Mouse (Mus musculus): ENCODE results near the gene Emc6. TPM values are rescaled to one million over a fixed set of nuclear protein-coding genes. Genes with fewer than 3 reads are reported as not detected.

The Emc6 gene
- polyA plus RNA-seq, 1 experiment from 2014 or later, result 166 TPM

- DNase-seq (ENCODE audit: low spot score), result no peak
Observed at GRCm38 (mm10) chr11:73126495-73126894, 50.3 kb downstream of the Emc6 start.

Other genes starting within 250 kb of the Emc6 start
- 102 and 111 TPM in 2 replicates for gene Atp2a3, start 215.9 kb downstream of the Emc6 start, polyA plus RNA-seq (2015; fragmentation: Nextera tagmentation; extraction: Ambion mirVana)
- gene P2rx1, start 177.9 kb downstream of the Emc6 start, polyA plus RNA-seq (2015; fragmentation: Nextera tagmentation; extraction: Ambion mirVana), result 61.5 and 71.4 TPM in 2 replicates
- gene Camkk1, start 158.0 kb downstream of the Emc6 start, polyA plus RNA-seq (2015; fragmentation: Nextera tagmentation; extraction: Ambion mirVana), result 18.8 and 19.6 TPM in 2 replicates
- 9.0 and 13.3 TPM in 2 replicates for gene Ncbp3, start 129.3 kb downstream of the Emc6 start, polyA plus RNA-seq (2015; fragmentation: Nextera tagmentation; extraction: Ambion mirVana)
- 8.0 and 10.5 TPM in 2 replicates for gene Itgae, start 86.5 kb downstream of the Emc6 start, polyA plus RNA-seq (2015; fragmentation: Nextera tagmentation; extraction: Ambion mirVana)
- gene Haspin, start 38.7 kb downstream of the Emc6 start, polyA plus RNA-seq (2015; fragmentation: Nextera tagmentation; extraction: Ambion mirVana), result 19.7 and 22.0 TPM in 2 replicates
- gene P2rx5, start 16.6 kb downstream of the Emc6 start, polyA plus RNA-seq (2015; fragmentation: Nextera tagmentation; extraction: Ambion mirVana), result 0.33 and 0.51 TPM in 2 replicates
- gene Tax1bp3, start within 50 bp of the Emc6 start, polyA plus RNA-seq (2015; fragmentation: Nextera tagmentation; extraction: Ambion mirVana), result 116 and 119 TPM in 2 replicates
- gene Ctns, start 22.0 kb upstream of the Emc6 start, polyA plus RNA-seq (2015; fragmentation: Nextera tagmentation; extraction: Ambion mirVana), result 13.2 and 13.9 TPM in 2 replicates
- 2.2 and 2.8 TPM in 2 replicates for gene Shpk, start 22.4 kb upstream of the Emc6 start, polyA plus RNA-seq (2015; fragmentation: Nextera tagmentation; extraction: Ambion mirVana)
- gene Trpv1, start 57.3 kb upstream of the Emc6 start, polyA plus RNA-seq (2015; fragmentation: Nextera tagmentation; extraction: Ambion mirVana), result not detected in 2 replicates
- gene Trpv3, start 90.4 kb upstream of the Emc6 start, polyA plus RNA-seq (2015; fragmentation: Nextera tagmentation; extraction: Ambion mirVana), result 0.04 TPM in 2 replicates
- gene Aspa, start 152.6 kb upstream of the Emc6 start, polyA plus RNA-seq (2015; fragmentation: Nextera tagmentation; extraction: Ambion mirVana), result 0.62 and 0.96 TPM in 2 replicates
- not detected in 2 replicates for gene Gm49340, start 152.7 kb upstream of the Emc6 start, polyA plus RNA-seq (2015; fragmentation: Nextera tagmentation; extraction: Ambion mirVana)
- gene Spata22, start 152.7 kb upstream of the Emc6 start, polyA plus RNA-seq (2015; fragmentation: Nextera tagmentation; extraction: Ambion mirVana), result not detected in 2 replicates
- not detected in 2 replicates for gene Olfr20, start 173.7 kb upstream of the Emc6 start, polyA plus RNA-seq (2015; fragmentation: Nextera tagmentation; extraction: Ambion mirVana)
- not detected in 2 replicates for gene Olfr376, start 194.2 kb upstream of the Emc6 start, polyA plus RNA-seq (2015; fragmentation: Nextera tagmentation; extraction: Ambion mirVana)
- gene Olfr1, start 222.6 kb upstream of the Emc6 start, polyA plus RNA-seq (2015; fragmentation: Nextera tagmentation; extraction: Ambion mirVana), result not detected in 2 replicates

All from thymus, postnatal 0 days (tissue).